Mouse (Mus musculus): ENCODE data around the gene Bad. TPM values are rescaled to one million over a fixed set of nuclear protein-coding genes. Genes with fewer than 3 reads are reported as not detected.
"Not testable (repeated sequence)": the region's sequence is repeated elsewhere in the genome, so short reads cannot be mapped to it uniquely, and the experiment has no call there.

Gene Bad
- 46.8 and 76.0 TPM in 2 replicates for total RNA-seq (2014; rRNA removed; ENCODE audit: low replicate concordance)
- polyA plus RNA-seq (2015; fragmentation: Nextera tagmentation; extraction: Ambion mirVana), result 60.7 and 62.6 TPM in 2 replicates

DNA sequence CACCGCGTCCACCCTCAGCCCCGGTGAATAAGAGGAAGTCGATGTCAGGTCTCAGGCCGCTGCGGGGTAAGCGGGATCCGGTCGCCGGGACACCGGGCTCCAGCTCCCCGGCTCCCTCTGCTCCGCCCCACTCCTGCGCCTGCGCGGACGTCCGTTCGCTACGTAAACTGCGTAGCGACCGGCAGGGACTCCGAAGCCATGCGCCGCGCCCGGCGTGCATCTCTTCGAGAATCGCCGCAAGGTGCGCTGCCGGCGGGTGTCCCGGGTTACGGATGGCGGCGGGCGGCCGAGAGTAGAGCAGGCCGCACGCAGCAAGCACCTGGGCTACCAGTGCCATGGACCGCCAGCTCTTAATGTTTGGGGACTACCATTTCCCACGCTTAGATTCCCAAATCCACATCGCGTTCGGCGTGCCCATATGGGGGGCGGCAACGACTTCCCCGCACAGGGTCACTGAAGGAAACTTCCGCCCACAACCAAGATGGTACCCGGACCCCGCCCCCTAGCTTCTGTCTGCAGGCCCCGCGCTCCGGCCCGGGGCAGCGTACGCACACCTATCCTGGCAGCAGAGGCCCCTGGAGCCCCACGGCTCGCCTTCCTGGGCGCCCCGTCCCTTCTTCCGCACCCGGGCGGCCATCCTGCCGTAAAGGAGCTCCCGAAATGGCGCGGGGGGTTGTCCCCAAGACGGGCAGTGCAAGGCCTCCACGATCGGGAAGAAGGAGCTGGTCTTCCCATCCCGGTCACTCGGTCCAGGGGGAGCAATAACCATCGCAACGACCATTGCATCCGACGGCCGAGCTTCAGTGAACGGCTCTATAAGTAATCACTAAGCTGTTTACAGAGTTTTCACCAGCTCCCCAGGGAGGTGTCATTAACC, at the start of gene Bad:
TSS of gene Bad (plus strand) at position 490 of the 877 bp plus-strand sequence.
- peak; percentile 80 for ATAC-seq (ENCODE audit: insufficient read depth, low read depth)
- under 1% methylated on average over 83 of the region's 83 CpGs for WGBS
- DNase-seq (ENCODE audit: low spot score), result peak; percentile 86
- H3K27me3 ChIP-seq (ENCODE audit: control insufficient read depth, insufficient read depth, low read length), result no peaks in the 10 kb centered on the region
- H3K27ac ChIP-seq (ENCODE audit: low read depth), result peak within 1 kb of the TSS; percentile 84
- peak within 1 kb of the TSS; percentile 72 for H3K4me3 ChIP-seq (ENCODE audit: low read depth, low read length)
- H3K4me2 ChIP-seq (ENCODE audit: low read depth, low read length), result peak within 1 kb of the TSS; percentile 87
- 0 out of 2 replicates have a peak, but pooled peaks cover 4% of the 10 kb centered on the region for H3K36me3 ChIP-seq (replicated peaks; ENCODE audit: control insufficient read depth, insufficient read depth, low read length)
- H3K9me3 ChIP-seq (replicated peaks; ENCODE audit: control insufficient read depth, low read length), result no peaks in the 10 kb centered on the region
- TF ChIP-seq CTCF (IDR thresholded peaks at IDR 0.05; ENCODE audit: low read depth), result peak; percentile 11; the same call in 1 of the 2 replicates
- TF ChIP-seq EP300 (IDR thresholded peaks at IDR 0.05; ENCODE audit: low read depth), result peak; percentile 78
- peak within 1 kb of the TSS; percentile 61 for H3K9ac ChIP-seq (replicated peaks; ENCODE audit: low read depth, low read length)
- H3K4me1 ChIP-seq (ENCODE audit: control insufficient read depth, insufficient read depth), result peaks cover 19% of the 10 kb centered on the region

DNA sequence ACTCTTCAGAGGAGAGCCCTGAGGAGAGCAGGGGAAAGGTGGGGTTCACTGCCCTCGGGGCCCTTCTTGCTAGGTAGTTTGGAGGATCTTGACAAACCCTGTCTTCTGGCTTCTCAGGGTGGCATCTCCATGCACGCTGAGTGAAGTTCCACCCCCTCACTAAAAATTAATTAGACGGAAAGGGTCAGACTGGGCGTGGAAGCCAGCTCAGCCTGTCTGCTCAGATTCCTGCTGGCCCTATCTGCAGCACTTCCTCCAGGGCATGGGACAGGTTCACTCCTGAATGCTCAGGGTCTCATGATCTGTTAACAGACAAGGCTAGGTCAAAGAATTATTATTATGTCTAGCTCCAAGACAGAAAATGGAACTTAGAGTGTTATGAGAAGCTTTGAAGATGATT, 49.1 kb upstream of the Bad start:
- Histone ChIP-seq H3K9ac (replicated peaks; ENCODE audit: low read depth, low read length) (no peak overlapping the region), H3K36me3 (replicated peaks; ENCODE audit: control insufficient read depth, insufficient read depth, low read length) (no peaks in the 10 kb centered on the region), H3K9me3 (replicated peaks; ENCODE audit: control insufficient read depth, low read length) (peaks cover 4% of the 10 kb centered on the region; the same call in 1 of the 2 replicates), H3K27me3 (ENCODE audit: control insufficient read depth, insufficient read depth, low read length) (no peaks in the 10 kb centered on the region), H3K4me3 (ENCODE audit: low read depth, low read length) (no peak overlapping the region), H3K4me2 (ENCODE audit: low read depth, low read length) (no peak overlapping the region), H3K27ac (ENCODE audit: low read depth) (no peak overlapping the region), H3K4me1 (ENCODE audit: control insufficient read depth, insufficient read depth) (no peaks in the 10 kb centered on the region)
- DNase-seq (ENCODE audit: low spot score) (no peak), ATAC-seq (ENCODE audit: insufficient read depth, low read depth) (no peak)
- TF ChIP-seq CTCF (IDR thresholded peaks at IDR 0.05; ENCODE audit: low read depth), result no peak
- TF ChIP-seq EP300 (IDR thresholded peaks at IDR 0.05; ENCODE audit: low read depth), result no peak
- 51% methylated on average over 4 of the region's 4 CpGs for WGBS

DNA sequence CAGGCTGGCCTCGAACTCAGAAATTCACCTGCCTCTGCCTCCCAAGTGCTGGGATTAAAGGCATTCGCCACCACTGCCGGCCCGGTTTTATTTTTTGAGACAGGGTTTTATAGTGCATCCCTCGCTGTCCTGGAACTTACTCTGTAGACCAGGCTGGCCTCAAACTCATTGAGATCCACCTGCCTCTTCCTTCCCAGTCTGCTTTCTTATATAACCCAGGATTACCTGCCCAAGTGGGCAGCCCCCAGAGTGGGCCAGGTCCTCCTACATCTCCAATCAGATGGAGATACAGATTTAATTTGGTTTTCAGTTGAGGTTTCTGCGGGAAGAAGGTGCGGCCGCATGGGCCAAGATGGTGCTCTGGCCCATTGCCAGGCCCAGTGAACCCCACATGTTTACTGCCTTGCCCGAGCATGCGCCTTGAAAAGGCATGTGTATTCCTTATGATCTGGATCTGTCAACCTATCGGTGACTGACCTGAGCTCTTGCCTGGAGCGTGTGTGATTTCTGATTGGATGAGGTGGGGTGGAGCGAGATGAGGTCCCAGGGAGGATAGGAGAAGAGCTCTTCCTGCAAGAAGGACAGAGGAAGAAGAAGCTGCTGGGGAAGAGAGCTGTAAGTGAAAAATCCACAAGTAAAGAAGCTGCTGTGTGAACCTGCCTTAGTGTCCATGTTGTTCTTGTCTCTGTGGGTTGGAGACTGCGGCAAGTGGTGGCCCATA, 47.8 kb upstream of the Bad start:
- Histone ChIP-seq H3K27me3 (ENCODE audit: control insufficient read depth, insufficient read depth, low read length) (no peaks in the 10 kb centered on the region), H3K4me1 (ENCODE audit: control insufficient read depth, insufficient read depth) (no peaks in the 10 kb centered on the region), H3K36me3 (replicated peaks; ENCODE audit: control insufficient read depth, insufficient read depth, low read length) (no peaks in the 10 kb centered on the region), H3K27ac (ENCODE audit: low read depth) (no peak overlapping the region), H3K9me3 (replicated peaks; ENCODE audit: control insufficient read depth, low read length) (peaks cover 4% of the 10 kb centered on the region; the same call in 1 of the 2 replicates), H3K4me2 (ENCODE audit: low read depth, low read length) (no peak overlapping the region), H3K9ac (replicated peaks; ENCODE audit: low read depth, low read length) (no peak overlapping the region), H3K4me3 (ENCODE audit: low read depth, low read length) (no peak overlapping the region)
- ATAC-seq (ENCODE audit: insufficient read depth, low read depth), result no peak
- no peak for TF ChIP-seq CTCF (IDR thresholded peaks at IDR 0.05; ENCODE audit: low read depth)
- TF ChIP-seq EP300 (IDR thresholded peaks at IDR 0.05; ENCODE audit: low read depth), result no peak
- WGBS, result 89% methylated on average over 14 of the region's 14 CpGs
- DNase-seq (ENCODE audit: low spot score), result no peak

DNA sequence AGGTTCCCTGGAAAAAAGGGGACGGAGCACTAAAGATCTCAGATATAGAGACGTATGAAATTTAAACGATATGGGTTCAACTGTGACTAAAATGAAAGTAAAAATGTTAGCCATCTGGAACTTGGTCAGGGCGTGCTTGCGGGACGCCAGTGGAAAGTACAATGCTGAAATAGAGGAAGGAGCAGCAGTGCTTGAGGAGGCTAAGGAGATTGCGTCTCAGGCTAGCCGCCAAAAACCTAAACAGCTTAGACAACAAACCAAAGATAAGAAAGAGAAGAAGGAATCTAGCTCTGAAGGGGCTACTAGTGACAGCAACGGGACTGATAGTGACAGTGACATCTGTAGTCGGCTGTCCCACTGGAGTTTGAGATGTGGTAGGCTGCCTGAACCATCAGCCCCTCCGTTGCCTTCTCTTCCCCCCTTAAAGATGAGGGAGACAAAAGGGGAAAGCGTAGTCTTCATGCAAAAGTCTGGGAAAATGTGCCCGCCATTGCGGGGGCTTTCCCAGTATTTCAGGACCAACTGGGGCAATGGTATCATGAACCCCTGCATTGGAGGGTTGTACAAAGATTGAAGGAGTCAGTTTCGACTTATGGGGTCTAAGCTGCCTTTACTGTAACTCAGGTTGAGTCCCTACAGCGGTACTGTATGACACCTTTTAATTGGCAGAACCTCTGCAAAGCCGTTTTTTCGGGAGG, 45.9 kb upstream of the Bad start:
- not testable (repeated sequence) for ATAC-seq (ENCODE audit: insufficient read depth, low read depth); H3K4me1 ChIP-seq (ENCODE audit: control insufficient read depth, insufficient read depth); H3K27me3 ChIP-seq (ENCODE audit: control insufficient read depth, insufficient read depth, low read length); H3K36me3 ChIP-seq (replicated peaks; ENCODE audit: control insufficient read depth, insufficient read depth, low read length); H3K9me3 ChIP-seq (replicated peaks; ENCODE audit: control insufficient read depth, low read length); H3K27ac ChIP-seq (ENCODE audit: low read depth); H3K4me3 ChIP-seq (ENCODE audit: low read depth, low read length); H3K9ac ChIP-seq (replicated peaks; ENCODE audit: low read depth, low read length); H3K4me2 ChIP-seq (ENCODE audit: low read depth, low read length); DNase-seq (ENCODE audit: low spot score)
- WGBS, result 67% methylated on average over 18 of the region's 18 CpGs

DNA sequence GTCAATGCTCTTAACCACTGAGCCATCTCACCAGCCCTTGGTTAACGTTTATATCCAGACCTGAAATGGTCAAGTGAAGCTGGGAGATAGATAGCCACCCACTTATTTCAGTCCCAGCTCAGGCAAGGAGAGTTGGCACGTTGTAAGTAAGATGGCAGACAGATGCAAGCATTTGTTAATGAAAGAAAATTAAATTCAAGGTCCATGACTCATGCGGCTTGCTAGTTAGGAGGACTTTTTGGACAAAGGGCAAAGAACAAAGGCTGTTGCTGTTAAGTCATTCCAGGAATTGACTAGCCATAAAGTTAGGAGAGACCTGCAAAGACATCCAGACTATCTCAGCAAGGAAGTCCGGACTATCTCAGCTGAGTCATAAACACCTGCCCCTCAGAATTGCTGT, 42.0 kb upstream of the Bad start:
- H3K9ac ChIP-seq (replicated peaks; ENCODE audit: low read depth, low read length), result no peak overlapping the region
- TF ChIP-seq CTCF (IDR thresholded peaks at IDR 0.05; ENCODE audit: low read depth), result no peak
- TF ChIP-seq EP300 (IDR thresholded peaks at IDR 0.05; ENCODE audit: low read depth), result no peak
- H3K27me3 ChIP-seq (ENCODE audit: control insufficient read depth, insufficient read depth, low read length), result no peaks in the 10 kb centered on the region
- 0 out of 2 replicates have a peak, but pooled peaks cover under 1% of the 10 kb centered on the region for H3K36me3 ChIP-seq (replicated peaks; ENCODE audit: control insufficient read depth, insufficient read depth, low read length)
- no peak overlapping the region for H3K27ac ChIP-seq (ENCODE audit: low read depth)
- H3K4me3 ChIP-seq (ENCODE audit: low read depth, low read length), result no peak overlapping the region
- no peak for DNase-seq (ENCODE audit: low spot score)
- 82% methylated on average over 4 of the region's 4 CpGs for WGBS
- ATAC-seq (ENCODE audit: insufficient read depth, low read depth), result no peak
- no peaks in the 10 kb centered on the region for H3K4me1 ChIP-seq (ENCODE audit: control insufficient read depth, insufficient read depth)
- peaks cover 4% of the 10 kb centered on the region; the same call in 1 of the 2 replicates for H3K9me3 ChIP-seq (replicated peaks; ENCODE audit: control insufficient read depth, low read length)
- no peak overlapping the region for H3K4me2 ChIP-seq (ENCODE audit: low read depth, low read length)

All from heart, postnatal 0 days (tissue).